11 mouse cellular contexts compared by ENCODE assay signal in the genomic region with DNA sequence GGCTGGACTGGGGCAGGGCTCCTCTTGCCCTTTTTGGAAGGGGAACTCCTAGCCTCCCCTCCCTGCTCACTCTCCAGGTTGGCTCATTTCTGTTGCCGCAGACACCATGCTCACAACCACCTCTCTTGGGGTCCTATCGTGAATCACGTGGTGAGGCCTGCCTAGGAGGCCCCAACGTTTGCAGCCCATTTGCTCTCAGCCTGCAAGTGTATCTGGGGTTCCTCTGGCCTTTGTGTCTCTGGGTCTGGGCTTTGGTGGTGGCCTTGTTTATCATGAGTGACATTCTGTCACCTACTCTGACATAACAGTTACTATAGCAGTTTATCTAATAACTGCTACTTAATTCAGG. TPM values are rescaled to one million over a fixed set of nuclear protein-coding genes. Genes with fewer than 3 reads are reported as not detected.
DNase-seq lines count a peak whose midpoint lies in the region; ATAC-seq and TF ChIP-seq lines count a peak whose summit lies in the region.
"Had no signal": no experiment of that assay in that cellular context is flagged by ENCODE, and none has a peak within 500 bp of the region (broad histone marks: within the 10 kb centered on the region; RNA-seq: fewer than 3 reads in every experiment).

No protein-coding gene starts in this region.

- TF ChIP-seq CTCF in E14TG2a.4 (conservative IDR thresholded peaks at IDR 0.05; ENCODE audit: low read length), result no peak
- no peak for TF ChIP-seq CTCF in left cerebral cortex, adult 2 months (IDR thresholded peaks at IDR 0.05)

- 9% methylated on average over 4 of the region's 4 CpGs for WGBS in heart, embryonic 11.5 days (ENCODE audit: insufficient replicate concordance)
- 30% methylated on average over 4 of the region's 4 CpGs for WGBS in hindbrain, embryonic 10.5 days
- WGBS in midbrain, embryonic 11.5 days, result 32% methylated on average over 4 of the region's 4 CpGs

- no peak overlapping the region for H3K4me3 ChIP-seq in heart, embryonic 11.5 days (ENCODE audit: low read depth, low read length)
- peak overlapping the region; percentile 64 for H3K4me3 ChIP-seq in E14TG2a.4 (replicated peaks; ENCODE audit: low read length)
- no peak overlapping the region for H3K4me3 ChIP-seq in hindbrain, embryonic 10.5 days
- no peak overlapping the region for H3K4me3 ChIP-seq in midbrain, embryonic 11.5 days (ENCODE audit: low read depth, low read length)
- no peak overlapping the region for H3K4me3 ChIP-seq in left cerebral cortex, adult 2 months

- DNase-seq in heart, adult 11 months, result no peak
- no peak for DNase-seq in hindbrain, embryonic 10.5 days (ENCODE audit: low spot score)
- DNase-seq in midbrain, embryonic 11.5 days (ENCODE audit: low spot score, missing footprints), result peak; percentile 91
- no peak for DNase-seq in left cerebral cortex, adult 2 months (ENCODE audit: extremely low spot score in 1 of 2, low spot score in 2 of 2)
- DNase-seq in ovary, postnatal 14 days (ENCODE audit: low spot score), result no peak
- no peak for DNase-seq in left cerebral cortex, postnatal 36 days (ENCODE audit: low spot score in 2 of 2)
- DNase-seq: B cell, adult 2 months had no signal

- no peaks in the 10 kb centered on the region; the same call in 1 of the 2 replicates for H3K36me3 ChIP-seq in heart, embryonic 11.5 days (ENCODE audit: control insufficient read depth, insufficient read depth, low read length)
- H3K36me3 ChIP-seq in E14TG2a.4 (ENCODE audit: insufficient read depth, low read length), result peaks cover 19% of the 10 kb centered on the region
- no peaks in the 10 kb centered on the region for H3K36me3 ChIP-seq in hindbrain, embryonic 10.5 days
- H3K36me3 ChIP-seq in midbrain, embryonic 11.5 days (ENCODE audit: control insufficient read depth, insufficient read depth, low read length), result no peaks in the 10 kb centered on the region

- peak overlapping the region; percentile 62; the same call in 1 of the 2 replicates for H3K9ac ChIP-seq in heart, embryonic 11.5 days (ENCODE audit: low read depth, low read length)
- peak overlapping the region; percentile 1; the same call in 1 of the 2 replicates for H3K9ac ChIP-seq in midbrain, embryonic 11.5 days (ENCODE audit: low read length)

- intact Hi-C loops in left cerebral cortex, adult 2 months (cut with DNase I), result no loop called here
- intact Hi-C loops in left cerebral cortex, postnatal 36 days (cut with DNase I), result no loop called here

- no peak for ATAC-seq in heart, embryonic 11.5 days (replicated peaks; ENCODE audit: insufficient number of reproducible peaks, low FRiP score, low TSS enrichment)
- no peak for ATAC-seq in midbrain, embryonic 11.5 days (ENCODE audit: low FRiP score)
- ATAC-seq: activated CD4-positive, CD25-positive, alpha-beta regulatory T cell, adult 4 months had no signal

- peak overlapping the region; percentile 65 for H3K4me2 ChIP-seq in heart, embryonic 11.5 days
- H3K4me2 ChIP-seq in midbrain, embryonic 11.5 days, result no peak overlapping the region

- no peaks in the 10 kb centered on the region for H3K9me3 ChIP-seq in heart, embryonic 11.5 days (replicated peaks; ENCODE audit: control insufficient read depth, low read length)
- H3K9me3 ChIP-seq in E14TG2a.4 (ENCODE audit: low read length), result no peaks in the 10 kb centered on the region
- no peaks in the 10 kb centered on the region for H3K9me3 ChIP-seq in hindbrain, embryonic 10.5 days
- no peaks in the 10 kb centered on the region for H3K9me3 ChIP-seq in midbrain, embryonic 11.5 days (ENCODE audit: control insufficient read depth, low read length)

- H3K27ac ChIP-seq in heart, embryonic 11.5 days (ENCODE audit: low read depth, low read length), result peak overlapping the region; percentile 78
- H3K27ac ChIP-seq in hindbrain, embryonic 10.5 days, result peak overlapping the region; percentile 80
- H3K27ac ChIP-seq in midbrain, embryonic 11.5 days (ENCODE audit: low read depth, low read length), result no peak overlapping the region
- H3K27ac ChIP-seq in left cerebral cortex, adult 2 months, result no peak overlapping the region

- peaks cover 89% of the 10 kb centered on the region for H3K4me1 ChIP-seq in heart, embryonic 11.5 days (ENCODE audit: control insufficient read depth, insufficient read depth, low read length)
- peaks cover 97% of the 10 kb centered on the region for H3K4me1 ChIP-seq in E14TG2a.4 (replicated peaks; ENCODE audit: low read depth, low read length)
- H3K4me1 ChIP-seq in hindbrain, embryonic 10.5 days (replicated peaks), result peaks cover 81% of the 10 kb centered on the region
- H3K4me1 ChIP-seq in midbrain, embryonic 11.5 days (ENCODE audit: control insufficient read depth, insufficient read depth, low read length), result peaks cover 26% of the 10 kb centered on the region

- no peaks in the 10 kb centered on the region for H3K27me3 ChIP-seq in heart, embryonic 11.5 days (ENCODE audit: control insufficient read depth, insufficient read depth, low read length)
- no peaks in the 10 kb centered on the region for H3K27me3 ChIP-seq in E14TG2a.4 (ENCODE audit: insufficient read depth, low read length)
- H3K27me3 ChIP-seq in hindbrain, embryonic 10.5 days (ENCODE audit: insufficient read depth, poor library complexity, severe bottlenecking), result no peaks in the 10 kb centered on the region
- H3K27me3 ChIP-seq in midbrain, embryonic 11.5 days (ENCODE audit: control insufficient read depth, insufficient read depth, low read length), result no peaks in the 10 kb centered on the region

RNA-seq across cellular contexts. Expression of a gene that starts 41.8 kb away (rescaled TPM):
- 23.2 and 35.5 TPM in 2 replicates for polyA plus RNA-seq in heart, embryonic 11.5 days (2014; fragmentation: Nextera tagmentation; extraction: Ambion mirVana)
- 17.8 and 20.6 TPM in 2 replicates for polyA plus RNA-seq in hindbrain, embryonic 10.5 days (2016; fragmentation: Nextera tagmentation; extraction: Ambion mirVana)
- polyA plus RNA-seq in midbrain, embryonic 11.5 days (2014; fragmentation: Nextera tagmentation; extraction: Ambion mirVana), result 12.3 and 14.3 TPM in 2 replicates
- 10 to 100 TPM; 12.8 to 14.6 TPM for total RNA-seq in left cerebral cortex, adult 2 months (2021)
- total RNA-seq in left cerebral cortex, postnatal 36 days (2021), result 10 to 100 TPM; 12.6 to 15.8 TPM
- total RNA-seq: megakaryocyte, adult 5-6 weeks had no signal

Comparison
In these comparisons a context has a peak if more than half of its experiments do, and no peak if none do; other contexts are left out.
1. H3K27ac ChIP-seq: peak in heart, embryonic 11.5 days (single experiment) and hindbrain, embryonic 10.5 days (single experiment); none in midbrain, embryonic 11.5 days (single experiment) and left cerebral cortex, adult 2 months (single experiment).